Mouse (Mus musculus) hindbrain, embryonic 13.5 days (tissue): Measurements from ENCODE around the gene Tmem169. TPM values are rescaled to one million over a fixed set of nuclear protein-coding genes. Genes with fewer than 3 reads are reported as not detected.

Source experiments
- ATAC-seq: fragments of 200-750 bp; cut with Nextera tagmentation; 2 replicates; pipeline ENCODE4 v1.8.0; 2017; ENCODE audit warnings: moderate TSS enrichment; ENCODE audit not compliant: low FRiP score
- H3K27ac ChIP-seq: fragments of 300-500 bp; sonication (generic); 2 replicates; pipeline ENCODE4 v1.5.1; 2015; ENCODE audit warnings: inconsistent platforms, mild to moderate bottlenecking, moderate library complexity
- H3K27me3 ChIP-seq: fragments of 300-500 bp; sonication (generic); 2 replicates; pipeline ENCODE4 v1.6.1; 2015; ENCODE audit warnings: mild to moderate bottlenecking, inconsistent platforms
- H3K36me3 ChIP-seq: fragments of 300-500 bp; sonication (generic); 2 replicates; pipeline ENCODE4 v1.6.1; 2015; ENCODE audit warnings: mild to moderate bottlenecking, inconsistent platforms
- H3K4me1 ChIP-seq: fragments of 300-500 bp; sonication (generic); replicated peaks from 2 replicates; pipeline ENCODE4 v1.6.1; 2015; ENCODE audit warnings: inconsistent platforms
- H3K4me2 ChIP-seq: fragments of 300-500 bp; sonication (generic); 2 replicates; pipeline ENCODE4 v1.6.1; 2015; ENCODE audit warnings: inconsistent platforms, mild to moderate bottlenecking, moderate library complexity
- H3K4me3 ChIP-seq: fragments of 300-500 bp; sonication (generic); 2 replicates; pipeline ENCODE4 v1.5.1; 2015; ENCODE audit warnings: mild to moderate bottlenecking, inconsistent platforms
- H3K9ac ChIP-seq: fragments of 300-500 bp; sonication (generic); 2 replicates; pipeline ENCODE4 v1.6.1; 2015; ENCODE audit warnings: mild to moderate bottlenecking, inconsistent platforms
- H3K9me3 ChIP-seq: fragments of 300-500 bp; sonication (generic); 2 replicates; pipeline ENCODE4 v1.6.1; 2016; ENCODE audit warnings: inconsistent platforms
- WGBS: fragments of 180-500 bp; shearing (Covaris S2); methylation state at CpG from one replicate; pipeline ENCODE4 v1.1.7; 2015; 5-methylcytosine and 5-hydroxymethylcytosine counted together
- polyA plus RNA-seq: library from polyadenylated mRNA; unstranded; fragments of >200 nt; fragmentation: Nextera tagmentation; extraction: Ambion mirVana; gene quantifications from 2 replicates; pipeline ENCODE4 v1.2.1, GENCODE M21; 2015

Gene Tmem169
- polyA plus RNA-seq, 1 experiment from 2014 or later, result 42.3 TPM

- ATAC-seq, result 0 out of 2 replicates have a peak, but pooled peaks have one; percentile 2
- Histone ChIP-seq H3K9ac (peak overlapping the region; percentile 76; the same call in 1 of the 2 replicates), H3K4me2 (peak overlapping the region; percentile 62), H3K36me3 (no peaks in the 10 kb centered on the region), H3K9me3 (no peaks in the 10 kb centered on the region), H3K4me3 (peak overlapping the region; percentile 43), H3K27ac (peak overlapping the region; percentile 93), H3K4me1 (peaks cover 27% of the 10 kb centered on the region), H3K27me3 (no peaks in the 10 kb centered on the region)
- WGBS, result 47% methylated on average over 11 of the region's 11 CpGs
Measured at GRCm38 (mm10) chr1:72253881-72254491, 30.2 kb upstream of the Tmem169 start.

- Histone ChIP-seq H3K4me1 (peaks cover 33% of the 10 kb centered on the region), H3K4me3 (peak overlapping the region; percentile 43), H3K9me3 (no peaks in the 10 kb centered on the region), H3K27me3 (no peaks in the 10 kb centered on the region), H3K36me3 (no peaks in the 10 kb centered on the region), H3K9ac (peak overlapping the region; percentile 76), H3K4me2 (peak overlapping the region; percentile 62), H3K27ac (peak overlapping the region; percentile 93)
- peak; percentile 93 for ATAC-seq
- 2% methylated on average over 35 of the region's 35 CpGs for WGBS
Measured at GRCm38 (mm10) chr1:72254545-72255061, 29.6 kb upstream of the Tmem169 start.

- Histone ChIP-seq H3K27me3 (no peaks in the 10 kb centered on the region), H3K4me3 (peak overlapping the region; percentile 43), H3K36me3 (no peaks in the 10 kb centered on the region), H3K9ac (peak overlapping the region; percentile 76), H3K9me3 (no peaks in the 10 kb centered on the region), H3K4me1 (peaks cover 33% of the 10 kb centered on the region), H3K27ac (peak overlapping the region; percentile 93), H3K4me2 (peak overlapping the region; percentile 62)
- 6% methylated on average over 15 of the region's 15 CpGs for WGBS
- ATAC-seq, result peak; percentile 85
Measured at GRCm38 (mm10) chr1:72255062-72255853, 28.9 kb upstream of the Tmem169 start.

- Histone ChIP-seq H3K27me3 (no peaks in the 10 kb centered on the region), H3K27ac (peak overlapping the region; percentile 93), H3K9ac (peak overlapping the region; percentile 76), H3K4me1 (peaks cover 33% of the 10 kb centered on the region), H3K36me3 (no peaks in the 10 kb centered on the region), H3K9me3 (no peaks in the 10 kb centered on the region), H3K4me3 (peak overlapping the region; percentile 43), H3K4me2 (peak overlapping the region; percentile 62)
- 25% methylated on average over 11 of the region's 11 CpGs for whole genome bisulfite sequencing
- no peak for ATAC-seq
Measured at GRCm38 (mm10) chr1:72255854-72256175, 28.4 kb upstream of the Tmem169 start.

GRCm38 (mm10) chr1:72256381-72257256 lies 27.6 kb upstream of the Tmem169 start:
- peak overlapping the region; percentile 93 for H3K27ac ChIP-seq
- H3K4me2 ChIP-seq, result peak overlapping the region; percentile 62
- no peaks in the 10 kb centered on the region for H3K27me3 ChIP-seq
- ATAC-seq, result no peak
- H3K4me3 ChIP-seq, result peak overlapping the region; percentile 43
- 85% methylated on average over 9 of the region's 9 CpGs for WGBS
- peak overlapping the region; percentile 76 for H3K9ac ChIP-seq
- H3K9me3 ChIP-seq, result no peaks in the 10 kb centered on the region
- peaks cover 33% of the 10 kb centered on the region for H3K4me1 ChIP-seq
- peaks cover 5% of the 10 kb centered on the region; the same call in 1 of the 2 replicates for H3K36me3 ChIP-seq

GRCm38 (mm10) chr1:72263099-72263498 lies 21.1 kb upstream of the Tmem169 start:
- H3K9me3 ChIP-seq, result no peaks in the 10 kb centered on the region
- H3K27me3 ChIP-seq, result no peaks in the 10 kb centered on the region
- no peak for ATAC-seq
- peaks cover 5% of the 10 kb centered on the region; the same call in 1 of the 2 replicates for H3K4me1 ChIP-seq
- H3K4me2 ChIP-seq, result no peak overlapping the region
- H3K36me3 ChIP-seq, result peaks cover 35% of the 10 kb centered on the region
- WGBS, result 95% methylated on average over 3 of the region's 3 CpGs
- H3K27ac ChIP-seq, result no peak overlapping the region
- H3K9ac ChIP-seq, result no peak overlapping the region
- H3K4me3 ChIP-seq, result no peak overlapping the region

GRCm38 (mm10) chr1:72278085-72278484 lies 6.1 kb upstream of the Tmem169 start:
- H3K4me3 ChIP-seq, result no peak overlapping the region
- H3K9ac ChIP-seq, result no peak overlapping the region
- H3K4me2 ChIP-seq, result no peak overlapping the region
- ATAC-seq, result no peak
- H3K27me3 ChIP-seq, result no peaks in the 10 kb centered on the region
- WGBS, result 95% methylated on average over 3 of the region's 3 CpGs
- peaks cover 9% of the 10 kb centered on the region for H3K36me3 ChIP-seq
- H3K9me3 ChIP-seq, result no peaks in the 10 kb centered on the region
- H3K4me1 ChIP-seq, result no peaks in the 10 kb centered on the region
- H3K27ac ChIP-seq, result no peak overlapping the region

- 71% methylated on average over 1 of the region's 1 CpGs for WGBS
- no peak for ATAC-seq
- no peaks in the 10 kb centered on the region for H3K36me3 ChIP-seq
- H3K4me2 ChIP-seq, result no peak overlapping the region
- H3K4me1 ChIP-seq, result peaks cover 29% of the 10 kb centered on the region
- no peak overlapping the region for H3K4me3 ChIP-seq
- no peak overlapping the region for H3K9ac ChIP-seq
- H3K9me3 ChIP-seq, result no peaks in the 10 kb centered on the region
- no peaks in the 10 kb centered on the region for H3K27me3 ChIP-seq
- H3K27ac ChIP-seq, result no peak overlapping the region
Measured at GRCm38 (mm10) chr1:72282604-72283003, 1.6 kb upstream of the Tmem169 start.

- peak overlapping the region; percentile 94 for H3K27ac ChIP-seq
- H3K4me3 ChIP-seq, result peak overlapping the region; percentile 54
- H3K9me3 ChIP-seq, result no peaks in the 10 kb centered on the region
- peak overlapping the region; percentile 89 for H3K9ac ChIP-seq
- H3K4me1 ChIP-seq, result peaks cover 38% of the 10 kb centered on the region
- H3K27me3 ChIP-seq, result no peaks in the 10 kb centered on the region
- H3K4me2 ChIP-seq, result peak overlapping the region; percentile 81
- peak; percentile 75 for ATAC-seq
- 3% methylated on average over 5 of the region's 5 CpGs for WGBS
- no peaks in the 10 kb centered on the region; the same call in 1 of the 2 replicates for H3K36me3 ChIP-seq
Measured at GRCm38 (mm10) chr1:72284539-72284938, 370 bp downstream of the Tmem169 start.

- Histone ChIP-seq H3K27ac (peak overlapping the region; percentile 94), H3K4me3 (peak overlapping the region; percentile 19; the same call in 1 of the 2 replicates), H3K27me3 (no peaks in the 10 kb centered on the region), H3K36me3 (no peaks in the 10 kb centered on the region; the same call in 1 of the 2 replicates), H3K9ac (peak overlapping the region; percentile 89), H3K4me1 (peaks cover 38% of the 10 kb centered on the region), H3K4me2 (peak overlapping the region; percentile 81), H3K9me3 (no peaks in the 10 kb centered on the region)
- WGBS, result 11% methylated on average over 5 of the region's 5 CpGs
- ATAC-seq, result peak; percentile 52
Measured at GRCm38 (mm10) chr1:72286904-72287303, 2.7 kb downstream of the Tmem169 start.

- WGBS, result 86% methylated on average over 4 of the region's 4 CpGs
- H3K36me3 ChIP-seq, result peaks cover 3% of the 10 kb centered on the region
- no peak overlapping the region for H3K9ac ChIP-seq
- H3K4me3 ChIP-seq, result no peak overlapping the region
- H3K27me3 ChIP-seq, result no peaks in the 10 kb centered on the region
- H3K4me1 ChIP-seq, result peaks cover 38% of the 10 kb centered on the region
- peak overlapping the region; percentile 81; the same call in 1 of the 2 replicates for H3K4me2 ChIP-seq
- ATAC-seq, result no peak
- H3K27ac ChIP-seq, result peak overlapping the region; percentile 94
- H3K9me3 ChIP-seq, result no peaks in the 10 kb centered on the region
Measured at GRCm38 (mm10) chr1:72287893-72288292, 3.7 kb downstream of the Tmem169 start.
